Mouse (Mus musculus) forebrain, postnatal 0 days (tissue): ENCODE measurements around the gene Hes5. TPM values are rescaled to one million over a fixed set of nuclear protein-coding genes. Genes with fewer than 3 reads are reported as not detected.

Experiments
- ATAC-seq: fragments of 200-750 bp; cut with Nextera tagmentation; 2 replicates; pipeline ENCODE4 v1.8.0; 2017; ENCODE audit warnings: mild to moderate bottlenecking, moderate library complexity
- DNase-seq: peaks from one replicate; pipeline ENCODE4 v3.0.0-alpha.2; 2015
- H3K27ac ChIP-seq: fragments of 300-500 bp; sonication (generic); 2 replicates; pipeline ENCODE4 v1.5.1; 2014; ENCODE audit warnings: low read depth, mild to moderate bottlenecking, antibody characterized with exemption, low read length, moderate library complexity, mixed read lengths
- H3K27me3 ChIP-seq: fragments of 300-500 bp; sonication (generic); 2 replicates; pipeline ENCODE4 v1.6.1; 2014; ENCODE audit warnings: mild to moderate bottlenecking, low read length, mixed read lengths; ENCODE audit not compliant: insufficient read depth
- H3K36me3 ChIP-seq: fragments of 300-500 bp; sonication (generic); 2 replicates; pipeline ENCODE4 v1.6.1; 2014; ENCODE audit warnings: mild to moderate bottlenecking, moderate library complexity; ENCODE audit not compliant: insufficient read depth
- H3K4me1 ChIP-seq: fragments of 300-500 bp; sonication (generic); 2 replicates; pipeline ENCODE4 v1.6.1; 2014; ENCODE audit warnings: antibody characterized with exemption; ENCODE audit not compliant: insufficient read depth
- H3K4me2 ChIP-seq: fragments of 300-500 bp; sonication (generic); 2 replicates; pipeline ENCODE4 v1.6.1; 2014; ENCODE audit warnings: low read depth, mild to moderate bottlenecking, moderate library complexity
- H3K4me3 ChIP-seq: fragments of 300-500 bp; sonication (generic); 2 replicates; pipeline ENCODE4 v1.5.1; 2014; ENCODE audit warnings: low read depth, low read length, mixed read lengths
- H3K9ac ChIP-seq: fragments of 300-500 bp; sonication (generic); 2 replicates; pipeline ENCODE4 v1.6.1; 2014; ENCODE audit warnings: mild to moderate bottlenecking
- H3K9me3 ChIP-seq: fragments of 300-500 bp; sonication (generic); 2 replicates; pipeline ENCODE4 v1.6.1; 2016; ENCODE audit warnings: low read length
- CTCF ChIP-seq: sonication (generic); IDR thresholded peaks from 2 replicates; pipeline ENCODE4 v1.5.1; 2016; ENCODE audit warnings: antibody characterized with exemption, control low read depth, low read depth
- WGBS: fragments of 180-500 bp; shearing (Covaris S2); extraction: QIAGEN DNeasy Blood & Tissue Kit; methylation state at CpG from one replicate; pipeline ENCODE4 v1.1.7; 2014; 5-methylcytosine and 5-hydroxymethylcytosine counted together
- polyA plus RNA-seq: library from polyadenylated mRNA; unstranded; fragments of >200 nt; fragmentation: Nextera tagmentation; extraction: Ambion mirVana; gene quantifications from 2 replicates; pipeline ENCODE4 v1.2.1, GENCODE M21; 2015
- total RNA-seq: library from RNA; depleted of rRNA; stranded (reverse); fragments of >200 nt; gene quantifications from 2 replicates; pipeline ENCODE4 v1.2.3, GENCODE M21; 2014

Gene Hes5
- total and polyA plus RNA-seq, 2 experiments from 2014 or later = 100 to 120 TPM

DNA sequence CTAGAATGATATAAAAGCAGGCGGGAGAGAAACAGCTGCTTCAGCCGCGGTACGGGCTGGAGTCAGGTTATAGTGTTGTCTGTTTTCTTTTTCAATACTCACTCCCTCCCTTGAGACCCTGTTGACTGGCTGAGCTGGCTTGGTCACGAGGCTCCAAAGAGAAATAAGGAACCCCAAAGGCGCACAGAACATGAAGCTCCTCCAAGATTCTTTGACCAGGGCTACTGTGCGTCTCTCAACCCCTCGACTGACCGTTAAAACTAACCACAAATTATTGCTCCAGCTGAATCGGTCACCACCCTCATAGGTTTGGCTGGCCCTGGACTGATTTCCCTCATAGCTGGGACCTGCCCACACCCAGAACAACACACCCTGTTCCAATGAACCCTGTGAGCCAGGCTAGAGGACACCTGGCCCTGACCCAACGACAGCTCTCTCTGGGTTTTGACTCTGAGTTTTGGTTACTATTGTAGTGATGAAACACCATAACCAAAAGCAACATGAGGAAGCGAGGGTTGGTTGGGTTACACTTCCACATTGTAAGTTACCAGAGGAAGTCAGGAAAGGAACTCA is 31.5 kb upstream of the Hes5 start:
- Histone ChIP-seq H3K27me3 (no peaks in the 10 kb centered on the region), H3K4me2 (no peak overlapping the region), H3K36me3 (no peaks in the 10 kb centered on the region), H3K4me3 (no peak overlapping the region), H3K9me3 (no peaks in the 10 kb centered on the region), H3K27ac (no peak overlapping the region), H3K9ac (no peak overlapping the region), H3K4me1 (no peaks in the 10 kb centered on the region)
- TF ChIP-seq CTCF = no peak
- ATAC-seq (no peak), DNase-seq (no peak)
- WGBS = 86% methylated on average over 12 of the region's 12 CpGs

DNA sequence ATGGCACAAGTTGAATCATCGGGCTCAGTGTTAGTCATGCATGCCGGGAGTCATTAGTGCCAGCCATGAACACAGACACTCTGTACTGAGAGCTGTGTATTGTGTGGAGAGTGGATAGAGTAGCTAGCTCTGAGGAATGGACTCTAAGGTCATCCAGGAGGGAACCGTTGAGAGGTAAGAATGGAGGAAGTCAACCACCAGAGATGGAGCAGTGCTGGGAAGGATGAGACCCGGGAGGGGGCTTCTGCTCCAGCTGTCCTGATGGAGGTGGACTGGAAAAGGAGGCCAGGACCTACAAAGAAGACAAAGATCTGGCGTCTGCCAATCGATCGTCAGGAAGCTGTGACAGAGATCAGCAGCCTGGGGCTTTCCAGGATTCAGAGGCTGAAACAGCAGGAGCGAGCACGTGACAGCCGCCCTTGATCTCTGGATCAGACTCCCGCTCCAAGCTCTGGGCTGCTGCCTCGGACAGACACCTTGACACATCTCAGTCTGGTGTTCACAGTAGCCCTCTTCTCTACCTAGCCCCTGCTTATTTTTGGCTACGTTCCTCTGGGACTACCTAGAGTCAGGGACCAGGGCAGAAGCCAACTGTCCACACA is 27.3 kb upstream of the Hes5 start:
- 58% methylated on average over 13 of the region's 13 CpGs for WGBS
- no peak overlapping the region for H3K27ac ChIP-seq
- ATAC-seq (no peak), DNase-seq (no peak)
- TF ChIP-seq CTCF = no peak
- no peaks in the 10 kb centered on the region for H3K27me3 ChIP-seq
- H3K36me3 ChIP-seq = no peaks in the 10 kb centered on the region
- no peaks in the 10 kb centered on the region for H3K9me3 ChIP-seq
- no peak overlapping the region for H3K4me2 ChIP-seq
- H3K4me3 ChIP-seq = no peak overlapping the region
- H3K4me1 ChIP-seq = no peaks in the 10 kb centered on the region
- no peak overlapping the region for H3K9ac ChIP-seq

DNA sequence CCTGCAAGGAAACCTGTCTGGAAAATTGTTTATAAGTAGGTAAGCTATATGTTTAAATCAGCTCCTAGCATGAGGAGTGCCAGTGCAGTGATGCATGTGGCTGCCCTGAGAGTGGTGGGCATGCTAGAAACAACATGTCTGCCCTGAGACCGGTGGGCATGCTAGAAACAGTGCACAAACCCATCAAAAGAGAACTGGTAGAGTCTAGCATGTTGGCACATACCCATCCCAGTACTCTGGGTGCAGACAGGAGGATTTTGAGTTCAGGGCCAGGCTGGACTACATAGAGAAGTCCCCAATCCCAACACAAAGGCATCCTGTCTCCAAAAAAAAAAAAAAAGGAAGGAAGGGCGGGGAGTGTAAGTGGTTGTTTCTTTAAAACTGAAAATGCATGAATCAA is 25.9 kb upstream of the Hes5 start:
- DNase-seq = no peak
- H3K9ac ChIP-seq = no peak overlapping the region
- H3K4me3 ChIP-seq = no peak overlapping the region
- TF ChIP-seq CTCF = no peak
- no peak overlapping the region for H3K4me2 ChIP-seq
- H3K27ac ChIP-seq = no peak overlapping the region
- no peak for ATAC-seq
- H3K27me3 ChIP-seq = no peaks in the 10 kb centered on the region
- no peaks in the 10 kb centered on the region for H3K4me1 ChIP-seq
- H3K36me3 ChIP-seq = no peaks in the 10 kb centered on the region
- no peaks in the 10 kb centered on the region for H3K9me3 ChIP-seq
- WGBS = 92% methylated on average over 2 of the region's 2 CpGs

DNA sequence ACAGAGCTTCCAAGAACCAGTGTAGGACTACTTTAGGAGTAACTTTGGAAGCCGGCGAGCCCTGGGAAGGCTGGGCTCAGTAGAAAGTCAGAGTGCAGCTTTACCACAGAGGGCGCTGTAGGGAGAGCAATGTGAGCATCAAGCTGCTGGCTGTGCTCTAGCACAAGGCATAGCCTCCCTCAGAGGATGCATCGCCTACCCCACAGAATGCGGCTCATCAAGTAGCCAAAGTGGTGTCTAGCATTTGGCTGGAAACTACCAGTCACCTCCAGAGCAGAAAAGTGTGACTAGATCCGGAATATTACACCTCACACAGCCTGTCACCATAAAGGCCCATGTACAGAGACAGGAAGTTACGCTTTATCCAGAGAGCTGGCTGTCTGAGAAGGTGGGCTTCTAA is 24.9 kb upstream of the Hes5 start:
- no peaks in the 10 kb centered on the region for H3K27me3 ChIP-seq
- no peak overlapping the region for H3K4me3 ChIP-seq
- no peaks in the 10 kb centered on the region for H3K36me3 ChIP-seq
- H3K9me3 ChIP-seq = no peaks in the 10 kb centered on the region
- peak; percentile 21; the same call in 1 of the 2 replicates for TF ChIP-seq CTCF
- H3K4me1 ChIP-seq = no peaks in the 10 kb centered on the region
- WGBS = 83% methylated on average over 7 of the region's 7 CpGs
- H3K9ac ChIP-seq = no peak overlapping the region
- no peak overlapping the region for H3K27ac ChIP-seq
- no peak for DNase-seq
- H3K4me2 ChIP-seq = no peak overlapping the region
- no peak for ATAC-seq

DNA sequence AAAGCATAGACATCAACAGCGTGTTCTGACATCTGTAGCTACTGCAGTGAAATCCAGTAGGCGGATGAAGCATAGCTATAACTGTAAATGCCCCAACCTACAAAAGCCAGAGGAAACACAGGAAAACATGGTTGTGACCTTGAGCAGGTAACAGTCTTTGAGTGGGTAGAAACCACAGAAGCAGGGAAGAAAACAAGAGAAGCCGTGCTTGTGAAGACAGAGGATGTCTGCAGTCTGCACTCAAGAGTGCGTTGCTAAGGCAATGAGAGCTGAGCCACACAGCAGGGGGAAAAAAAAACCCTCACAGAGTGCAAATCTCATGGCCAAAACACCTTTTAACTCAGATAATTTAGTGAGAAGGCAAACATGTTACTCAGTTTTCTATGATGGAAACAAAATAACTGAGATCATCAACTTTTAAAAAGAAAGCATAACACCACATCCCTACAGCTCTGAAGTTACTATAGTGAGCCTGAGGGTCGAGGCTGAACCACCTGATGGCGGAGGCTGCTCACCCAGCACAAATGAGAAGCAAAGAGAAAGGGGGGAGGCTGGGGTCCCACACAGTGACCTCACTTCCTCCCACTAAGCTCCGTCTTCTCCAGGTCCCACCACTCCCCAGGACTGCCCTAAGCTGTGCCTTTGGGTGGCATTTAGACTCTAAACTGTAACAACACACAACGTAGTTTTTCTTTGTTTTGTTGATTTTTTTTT is 24.0 kb upstream of the Hes5 start:
- no peaks in the 10 kb centered on the region for H3K27me3 ChIP-seq
- DNase-seq = no peak

DNA sequence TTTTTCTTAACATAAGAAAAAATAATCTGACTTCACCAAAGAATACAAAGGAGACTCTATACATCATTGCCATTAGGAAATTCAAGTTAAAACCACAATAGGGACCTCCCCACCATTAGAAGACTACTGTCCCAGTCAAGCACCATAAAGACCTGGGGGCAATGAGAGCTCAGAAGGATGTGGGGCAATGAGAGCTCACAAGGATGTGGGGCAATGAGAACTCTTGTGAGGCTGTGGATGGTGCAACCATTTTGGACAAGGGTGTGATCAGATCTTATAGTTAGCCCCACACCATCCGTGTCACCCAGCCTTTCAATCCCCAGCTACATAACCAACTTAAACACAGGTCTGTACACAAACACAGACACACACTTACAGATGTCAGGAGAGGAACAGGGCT is 23.0 kb upstream of the Hes5 start:
- Histone ChIP-seq H3K9me3 (no peaks in the 10 kb centered on the region), H3K9ac (no peak overlapping the region), H3K4me1 (no peaks in the 10 kb centered on the region), H3K36me3 (no peaks in the 10 kb centered on the region), H3K27me3 (no peaks in the 10 kb centered on the region), H3K27ac (no peak overlapping the region), H3K4me2 (no peak overlapping the region), H3K4me3 (no peak overlapping the region)
- no peak for TF ChIP-seq CTCF
- WGBS = 70% methylated on average over 1 of the region's 1 CpGs
- DNase-seq (no peak), ATAC-seq (no peak)

More for the DNA sequence above, 24.0 kb upstream of the Hes5 start:
- no peak for TF ChIP-seq CTCF
- Histone ChIP-seq H3K4me3 (no peak overlapping the region), H3K9ac (no peak overlapping the region), H3K4me1 (no peaks in the 10 kb centered on the region), H3K9me3 (no peaks in the 10 kb centered on the region), H3K27ac (no peak overlapping the region), H3K36me3 (no peaks in the 10 kb centered on the region), H3K4me2 (no peak overlapping the region)
- ATAC-seq = no peak; the same call in 1 of the 2 replicates
- WGBS = 43% methylated on average over 8 of the region's 8 CpGs

DNA sequence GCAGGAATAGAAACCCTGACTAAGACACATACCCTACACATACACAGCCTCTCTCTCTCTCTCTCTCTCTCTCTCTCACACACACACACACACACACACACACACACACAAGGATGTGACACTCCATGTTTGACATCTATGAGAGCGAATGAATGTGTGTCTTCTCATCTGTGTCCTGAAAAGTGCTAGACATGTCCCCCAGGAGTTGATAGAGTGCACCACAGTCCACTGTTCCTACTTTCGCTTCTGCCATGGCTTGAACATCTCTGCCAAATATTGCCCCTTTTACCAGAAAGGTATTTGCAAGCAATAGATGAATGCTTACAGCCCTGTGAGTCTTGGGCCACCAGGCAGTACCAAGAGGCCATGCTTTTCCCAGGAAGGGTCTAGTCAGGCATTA is 20.6 kb upstream of the Hes5 start:
- H3K9me3 ChIP-seq = no peaks in the 10 kb centered on the region
- no peak overlapping the region for H3K9ac ChIP-seq
- H3K36me3 ChIP-seq = no peaks in the 10 kb centered on the region
- no peaks in the 10 kb centered on the region for H3K4me1 ChIP-seq
- H3K4me2 ChIP-seq = no peak overlapping the region
- WGBS = 88% methylated on average over 2 of the region's 2 CpGs
- H3K27ac ChIP-seq = no peak overlapping the region
- DNase-seq (no peak), ATAC-seq (no peak)
- no peaks in the 10 kb centered on the region for H3K27me3 ChIP-seq
- TF ChIP-seq CTCF = no peak
- no peak overlapping the region for H3K4me3 ChIP-seq
